Mouse (Mus musculus) kidney, postnatal 10 days (tissue): ENCODE data around the gene Mafg.
"Not testable (repeated sequence)": the region's sequence is repeated elsewhere in the genome, so short reads cannot be mapped to it uniquely, and the experiment has no call there.

Experiments used
- DNase-seq: peaks from one replicate; pipeline ENCODE4 v3.0.0; 2021; ENCODE audit warnings: mixed read lengths

Gene Mafg

GRCm38 (mm10) chr11:120633520-120634343 is at the start of gene Mafg:
Mafg (minus strand) TSS chr11:120633600.
- peak; percentile 97 for DNase-seq

GRCm38 (mm10) chr11:120682683-120683082 is 49.3 kb upstream of the Mafg start:
- DNase-seq: no peak

DNA sequence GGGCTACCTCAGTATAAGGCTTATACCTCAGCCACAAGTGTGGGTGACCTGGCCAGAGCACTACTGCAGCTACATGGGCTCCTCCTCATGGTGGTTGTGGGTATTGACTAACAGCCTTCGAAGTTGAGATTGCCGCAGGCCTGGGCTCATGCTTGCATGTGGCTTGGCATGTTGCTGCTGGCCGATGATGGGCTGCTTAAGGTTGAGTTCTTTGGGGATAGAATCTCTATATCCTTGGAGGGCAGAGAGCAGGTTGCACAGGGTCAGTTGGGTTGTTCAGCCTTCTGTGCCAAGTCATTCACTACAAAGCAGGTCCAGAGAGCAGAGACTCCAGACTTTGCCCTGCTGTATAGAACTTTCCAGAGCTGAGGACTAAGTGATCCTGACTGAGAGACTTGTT is 46.5 kb upstream of the Mafg start:
- peak; percentile 67 for DNase-seq

- DNase-seq: no peak
Observed at GRCm38 (mm10) chr11:120676951-120677350, 43.6 kb upstream of the Mafg start.

GRCm38 (mm10) chr11:120675875-120676274 is 42.5 kb upstream of the Mafg start:
- DNase-seq: not testable (repeated sequence)

DNA sequence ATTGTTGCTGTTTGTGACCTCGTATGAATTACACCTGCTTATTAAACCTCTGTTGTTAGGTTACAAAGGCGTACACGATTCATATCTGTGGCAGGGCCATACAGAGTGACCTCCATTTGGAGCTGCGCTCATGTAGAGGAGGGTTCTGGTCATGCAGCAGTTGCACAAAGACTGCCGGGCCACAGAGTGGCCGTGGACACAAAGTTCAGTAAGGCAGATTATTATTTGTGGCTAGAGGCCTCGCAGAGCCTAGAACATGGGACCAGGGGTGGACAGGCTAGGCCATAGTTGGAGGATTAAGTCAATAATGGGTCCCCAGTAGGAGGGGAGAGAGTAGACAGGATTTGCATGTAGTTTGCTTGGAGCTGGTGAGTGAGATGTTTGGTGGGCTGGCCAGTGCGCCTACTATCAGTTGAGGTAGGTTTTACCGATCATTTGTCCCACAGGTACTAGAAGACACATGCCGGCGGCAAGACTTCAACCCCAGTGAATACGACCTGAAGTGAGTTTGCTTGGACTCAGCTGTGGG is 40.3 kb upstream of the Mafg start:
- DNase-seq: no peak

DNA sequence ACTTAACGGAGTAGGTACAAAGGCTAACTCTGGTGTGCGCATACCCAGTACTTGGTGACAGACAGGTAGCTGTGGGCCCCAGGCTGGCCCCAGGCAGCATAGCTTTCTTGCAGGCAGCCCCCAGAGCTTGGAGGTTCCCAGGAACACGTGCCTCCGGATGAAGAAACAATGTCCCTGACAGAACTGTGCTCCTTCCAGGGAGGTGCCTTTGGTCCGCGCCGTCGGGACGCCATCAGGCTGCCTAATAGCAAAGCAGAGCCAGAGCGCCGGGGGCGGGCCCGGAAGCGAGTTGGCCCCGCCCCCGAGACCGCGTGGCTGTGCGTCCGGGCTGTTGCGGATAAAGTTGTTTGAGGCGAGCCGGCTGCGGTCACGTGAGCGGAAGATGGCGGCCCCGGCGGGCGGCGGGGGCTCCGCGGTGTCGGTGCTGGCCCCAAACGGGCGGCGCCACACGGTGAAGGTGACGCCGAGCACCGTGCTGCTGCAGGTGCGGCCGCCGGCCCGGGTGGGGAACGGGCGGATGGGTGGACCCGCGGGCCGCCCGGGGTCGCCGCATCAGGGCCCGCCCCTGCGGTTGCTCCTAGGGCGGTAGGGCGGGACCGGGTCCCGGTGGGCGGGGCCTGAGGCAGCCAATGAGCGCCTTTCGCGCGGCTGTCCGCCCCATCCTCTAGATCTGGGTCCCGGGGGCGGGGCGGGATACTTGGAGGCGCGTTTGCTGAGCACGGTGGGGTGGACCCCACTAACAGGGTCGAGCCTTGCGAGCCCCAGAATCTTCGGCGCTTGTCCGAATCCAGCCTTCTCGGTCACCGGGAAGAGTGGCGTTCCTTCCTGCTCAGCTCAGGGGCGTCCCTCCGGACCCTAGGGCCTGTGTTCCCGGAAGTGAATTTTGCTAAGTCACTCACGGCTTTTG is 39.5 kb upstream of the Mafg start, which contains the start of gene Aspscr1:
Gene Aspscr1 (plus strand): TSS at position 287 of the 907 bp plus-strand sequence.
- DNase-seq: peak; percentile 99

DNA sequence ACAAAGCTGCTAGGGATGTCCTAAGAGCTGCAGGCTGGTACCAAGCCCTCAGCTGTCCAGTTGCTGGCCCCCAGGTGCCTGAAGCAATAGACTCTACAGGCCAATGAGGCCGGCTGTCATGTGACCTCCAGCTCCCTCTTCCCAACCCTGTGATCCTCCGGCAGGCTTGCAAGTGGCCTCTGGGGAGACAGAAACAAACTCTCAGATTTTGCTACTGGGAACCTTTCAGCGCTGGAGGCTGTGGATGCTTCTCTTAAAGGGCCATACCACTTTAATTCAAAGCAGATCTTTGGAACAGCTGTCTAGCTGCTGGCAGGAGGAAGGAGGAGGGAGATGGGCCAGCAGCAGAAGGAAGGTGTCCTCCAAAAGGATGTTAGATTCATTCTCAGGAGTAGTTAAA is 33.2 kb upstream of the Mafg start:
- no peak for DNase-seq

GRCm38 (mm10) chr11:120665406-120665805 is 32.0 kb upstream of the Mafg start:
- peak; percentile 86 for DNase-seq

DNA sequence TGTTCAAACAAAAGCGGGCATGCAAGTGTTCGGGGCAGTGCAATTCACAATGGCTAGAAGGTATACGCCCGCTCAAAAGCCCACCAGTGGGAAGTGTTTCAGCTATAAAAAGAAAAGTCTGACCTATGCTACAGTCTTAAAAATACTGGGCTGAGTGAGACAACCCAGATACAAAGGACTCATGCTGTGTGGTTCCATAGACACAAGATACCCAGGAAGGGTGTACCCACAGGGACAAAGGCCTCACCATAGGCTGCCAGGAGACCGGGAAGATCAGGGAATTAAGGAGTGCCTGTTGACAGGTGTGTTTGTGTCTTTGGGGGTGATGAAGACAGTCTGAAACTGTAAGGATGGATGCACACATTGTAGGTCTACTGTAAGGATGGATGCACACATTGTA is 30.3 kb upstream of the Mafg start:
- DNase-seq: no peak

GRCm38 (mm10) chr11:120662759-120663158 is 29.4 kb upstream of the Mafg start:
- no peak for DNase-seq

DNA sequence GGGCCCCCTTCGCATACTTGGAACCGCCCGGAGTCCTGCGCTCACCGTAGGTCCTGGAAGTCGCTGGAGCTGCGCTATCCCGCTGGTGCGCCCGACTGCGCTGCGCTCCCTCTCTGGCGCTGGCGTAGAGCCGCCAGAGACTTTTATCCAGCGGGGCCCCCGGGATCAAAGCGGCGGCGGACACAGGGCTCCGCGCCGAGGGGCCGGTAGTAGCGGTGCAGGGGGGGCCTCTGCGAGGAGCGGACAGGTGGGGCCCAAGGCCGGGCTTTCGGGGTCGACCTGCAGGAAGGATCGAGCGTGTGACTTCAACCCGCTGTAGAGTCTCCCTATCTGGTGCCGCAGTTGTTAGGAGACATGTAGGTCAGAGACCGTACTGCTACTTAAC is 27.7 kb upstream of the Mafg start, which contains the start of gene Notum:
Gene Notum (minus strand): TSS at position 100 of the 385 bp plus-strand sequence.
- no peak for DNase-seq

DNA sequence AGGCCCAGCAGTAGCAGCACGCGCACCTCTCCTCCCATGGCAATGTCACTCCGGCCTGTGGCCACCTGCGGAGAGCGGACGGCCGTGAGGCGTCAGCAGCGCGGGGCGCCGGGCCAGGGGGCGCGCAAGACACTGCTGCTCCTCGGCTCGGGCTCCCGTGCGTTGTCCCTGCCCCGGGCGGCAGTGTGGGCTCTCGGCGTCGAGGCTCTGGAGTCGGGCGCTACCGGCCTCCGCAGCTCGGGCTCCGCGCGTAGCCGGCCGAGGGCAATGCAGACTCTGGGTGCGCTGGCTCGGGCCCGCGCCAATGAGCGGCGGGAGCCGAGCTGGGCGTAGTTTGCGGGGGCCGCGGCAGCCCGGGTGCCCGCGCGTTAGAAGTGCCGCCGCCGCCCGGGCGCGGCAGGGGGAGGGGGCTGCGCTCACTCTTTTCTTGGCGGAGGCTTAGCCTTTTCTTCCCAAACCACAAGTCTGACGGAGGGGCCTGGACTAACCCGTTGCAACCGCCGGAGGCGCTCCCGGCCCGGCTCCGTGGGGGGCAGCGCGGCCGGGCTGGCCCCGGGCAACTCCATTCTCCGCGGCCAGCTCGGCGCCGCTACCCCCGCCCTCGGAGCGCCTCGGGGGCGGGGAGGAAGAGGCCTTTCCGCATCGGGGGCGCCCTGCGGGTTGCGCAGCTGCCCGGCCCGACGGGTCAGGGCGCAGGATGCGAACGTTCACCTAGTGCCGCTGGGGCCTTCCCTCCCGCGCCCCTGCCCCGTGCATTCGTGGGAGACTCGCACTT is 27.1 kb upstream of the Mafg start:
- DNase-seq: peak; percentile 63

DNA sequence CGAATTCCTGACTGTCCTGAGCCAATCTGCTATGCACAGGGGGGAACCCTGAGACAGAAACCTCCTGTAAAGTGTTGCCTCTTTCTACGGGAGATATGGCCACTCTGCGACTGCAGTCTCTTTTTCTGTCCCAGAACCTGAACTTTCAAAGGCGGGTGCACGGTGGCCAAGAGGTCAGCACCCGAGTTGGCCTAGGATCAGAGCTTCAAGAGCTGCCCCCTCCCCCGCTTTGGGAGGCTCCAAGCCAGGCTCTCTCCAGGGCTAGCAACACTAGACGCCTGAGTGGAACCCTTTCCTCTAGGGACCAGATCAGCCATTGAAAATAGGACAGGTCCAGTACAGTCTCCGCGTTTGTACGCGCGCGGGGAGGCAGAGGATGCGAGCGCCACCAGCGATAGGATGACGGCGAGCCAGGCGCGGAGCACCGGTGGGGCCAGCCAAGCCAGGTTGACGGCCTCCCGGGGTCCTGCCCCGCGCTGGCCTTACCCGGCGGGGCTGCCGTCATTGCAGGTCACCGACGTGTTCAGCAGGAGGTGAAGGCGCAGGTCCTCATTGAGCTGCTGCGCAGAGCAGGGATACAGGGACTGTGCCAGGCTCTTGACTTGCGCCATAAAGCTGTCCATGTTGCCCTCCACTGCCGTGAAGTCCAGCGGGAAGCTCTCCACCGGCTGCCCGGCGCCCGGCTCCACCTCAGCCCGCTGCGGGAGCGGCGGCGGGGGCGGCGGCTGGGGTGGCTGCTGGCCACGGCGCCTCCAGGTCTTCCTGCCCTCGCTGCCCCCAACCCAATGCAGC is 26.3 kb upstream of the Mafg start:
- DNase-seq: peak; percentile 41

- DNase-seq: peak; percentile 91
Observed at GRCm38 (mm10) chr11:120658876-120659410, 25.5 kb upstream of the Mafg start.

GRCm38 (mm10) chr11:120657301-120657700 is 23.9 kb upstream of the Mafg start:
- DNase-seq: peak; percentile 47

GRCm38 (mm10) chr11:120654741-120655140 is 21.3 kb upstream of the Mafg start:
- no peak for DNase-seq

DNA sequence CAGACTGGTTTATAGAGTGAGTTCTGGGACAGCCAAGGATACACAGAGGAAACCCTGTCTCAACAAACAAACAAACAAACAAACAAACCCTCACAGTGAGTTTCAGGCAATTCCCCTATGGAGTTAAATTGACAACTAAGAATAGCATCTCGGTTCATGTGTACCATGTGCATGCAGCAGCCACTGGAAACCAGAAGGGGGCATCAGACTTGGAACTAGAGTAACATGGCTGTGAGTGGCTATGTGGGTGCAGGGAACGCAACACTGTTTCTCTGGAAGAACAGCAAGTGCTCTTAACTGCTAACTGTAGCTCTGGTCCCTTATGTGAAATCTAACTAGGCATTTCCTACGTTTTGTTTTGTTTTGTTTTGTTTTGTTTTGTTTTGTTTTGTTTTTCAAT is 18.5 kb upstream of the Mafg start:
- no peak for DNase-seq

DNA sequence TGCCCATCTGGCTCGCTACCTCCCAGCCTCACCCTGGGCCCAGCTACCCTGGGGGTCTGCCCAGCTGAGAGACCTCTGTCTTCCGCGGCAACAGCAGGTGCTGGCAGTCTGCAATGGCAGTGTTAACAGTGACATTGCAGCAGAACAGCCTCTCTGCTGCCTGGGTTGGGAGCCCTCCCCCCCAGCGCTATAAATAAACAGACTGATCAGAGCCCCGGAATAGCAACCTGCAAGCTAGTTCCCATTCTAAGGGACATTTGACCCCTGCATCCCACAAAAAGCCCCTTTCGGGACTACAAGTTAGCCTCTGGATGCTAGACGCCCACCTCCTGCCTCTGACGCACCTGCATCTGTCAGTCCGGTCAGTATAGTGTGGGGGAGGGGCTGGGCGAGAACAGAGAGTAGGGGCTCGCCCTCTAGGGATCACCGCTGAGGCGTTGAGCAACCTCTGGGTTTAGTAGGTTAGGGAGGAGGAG is 14.6 kb upstream of the Mafg start, which contains the start of gene Myadml2:
Gene Myadml2 (minus strand): TSS at position 158 of the 476 bp plus-strand sequence.
- peak; percentile 51 for DNase-seq

DNA sequence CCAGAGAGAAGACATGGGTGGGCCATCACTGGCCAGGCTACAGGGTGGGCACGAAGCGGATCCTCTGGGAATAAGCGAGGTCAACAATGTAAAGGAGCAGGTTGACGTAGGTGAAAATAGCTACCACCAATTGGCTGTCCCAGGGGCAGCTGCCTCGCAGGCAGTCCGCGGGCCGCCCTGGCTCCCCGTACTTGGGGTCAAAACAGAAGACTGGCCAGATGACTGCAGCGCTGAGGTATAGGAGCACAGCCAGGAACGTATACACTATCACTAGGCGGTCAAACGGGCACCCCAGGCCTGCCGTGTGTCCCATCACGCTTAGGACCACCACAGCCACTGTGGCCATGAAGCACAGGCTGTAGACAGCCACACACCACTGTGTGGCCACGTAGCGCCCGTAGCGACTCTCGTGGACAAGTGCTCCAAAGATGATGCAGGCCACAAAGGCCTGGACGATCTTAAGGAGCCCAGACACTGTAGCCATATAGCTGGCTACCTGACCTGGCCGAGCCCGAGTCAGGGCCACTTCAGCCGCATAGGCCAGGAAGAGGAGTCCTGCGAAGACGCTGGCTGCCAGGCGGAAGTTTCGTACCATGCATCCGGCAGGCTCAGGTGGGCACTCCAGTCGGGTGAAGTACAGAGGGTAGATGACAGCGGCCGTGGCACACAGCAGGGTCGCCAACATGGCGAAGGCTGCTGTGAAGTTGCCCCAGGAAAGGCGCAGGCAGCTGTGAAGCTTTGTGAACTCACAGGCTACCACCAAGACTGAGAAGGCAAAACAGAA is 13.8 kb upstream of the Mafg start:
- DNase-seq: peak; percentile 12
